Mouse (Mus musculus): Measurements from ENCODE around the gene Trim7. TPM values are rescaled to one million over a fixed set of nuclear protein-coding genes. Genes with fewer than 3 reads are reported as not detected.
A peak's percentile ranks its signal among the peaks of the same experiment; 100 is the strongest.

Trim7 gene
- polyA plus RNA-seq, 1 experiment from 2014 or later, result 2.1 TPM

- Histone ChIP-seq H3K27ac (replicated peaks) (no peak overlapping the region), H3K9me3 (replicated peaks) (no peaks in the 10 kb centered on the region), H3K36me3 (no peaks in the 10 kb centered on the region), H3K4me1 (peaks cover 11% of the 10 kb centered on the region), H3K4me2 (no peak overlapping the region), H3K27me3 (replicated peaks) (peaks cover 12% of the 10 kb centered on the region; the same call in 1 of the 2 replicates), H3K4me3 (replicated peaks) (no peak overlapping the region), H3K9ac (replicated peaks) (no peak overlapping the region)
- no peak for ATAC-seq (ENCODE audit: low FRiP score)
- 89% methylated on average over 1 of the region's 1 CpGs for WGBS
Observed at GRCm38 (mm10) chr11:48862784-48863319, 36.9 kb downstream of the Trim7 start.

GRCm38 (mm10) chr11:48863808-48864207 is 37.9 kb downstream of the Trim7 start:
- no peak for ATAC-seq (ENCODE audit: low FRiP score)
- H3K4me1 ChIP-seq, result peaks cover 2% of the 10 kb centered on the region; the same call in 1 of the 2 replicates
- H3K9me3 ChIP-seq (replicated peaks), result no peaks in the 10 kb centered on the region
- no peaks in the 10 kb centered on the region for H3K36me3 ChIP-seq
- H3K27me3 ChIP-seq (replicated peaks), result peaks cover 15% of the 10 kb centered on the region; the same call in 1 of the 2 replicates
- no peak overlapping the region for H3K27ac ChIP-seq (replicated peaks)
- no peak overlapping the region for H3K9ac ChIP-seq (replicated peaks)
- H3K4me2 ChIP-seq, result no peak overlapping the region
- H3K4me3 ChIP-seq (replicated peaks), result no peak overlapping the region
- WGBS, result 87% methylated on average over 3 of the region's 3 CpGs

DNA sequence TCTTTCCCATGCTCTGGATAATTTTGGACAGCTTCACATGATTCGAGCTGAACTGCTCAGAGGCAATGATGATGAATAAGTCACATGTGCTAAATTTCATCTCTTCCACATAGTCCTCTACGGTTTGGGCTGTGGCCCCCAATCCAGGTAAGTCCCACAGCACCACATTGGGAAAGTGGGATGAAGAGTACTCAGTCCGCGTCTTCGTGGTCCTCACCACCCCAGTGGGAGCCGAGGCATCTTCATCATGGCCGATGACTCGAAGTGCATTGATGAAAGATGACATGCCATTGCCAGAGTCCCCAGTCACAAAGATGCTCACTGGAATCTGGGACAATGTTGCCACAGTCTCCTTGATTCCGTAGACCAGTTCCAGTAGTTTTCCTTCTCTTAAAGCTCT is 40.5 kb downstream of the Trim7 start:
- no peak overlapping the region for H3K4me2 ChIP-seq
- H3K9me3 ChIP-seq (replicated peaks), result no peaks in the 10 kb centered on the region
- no peaks in the 10 kb centered on the region for H3K36me3 ChIP-seq
- no peak overlapping the region for H3K9ac ChIP-seq (replicated peaks)
- 0 out of 2 replicates have a peak, but pooled peaks cover 3% of the 10 kb centered on the region for H3K27me3 ChIP-seq (replicated peaks)
- 96% methylated on average over 9 of the region's 9 CpGs for WGBS
- no peak overlapping the region for H3K27ac ChIP-seq (replicated peaks)
- H3K4me3 ChIP-seq (replicated peaks), result no peak overlapping the region
- H3K4me1 ChIP-seq, result peaks cover 10% of the 10 kb centered on the region; the same call in 1 of the 2 replicates
- ATAC-seq (ENCODE audit: low FRiP score), result no peak

DNA sequence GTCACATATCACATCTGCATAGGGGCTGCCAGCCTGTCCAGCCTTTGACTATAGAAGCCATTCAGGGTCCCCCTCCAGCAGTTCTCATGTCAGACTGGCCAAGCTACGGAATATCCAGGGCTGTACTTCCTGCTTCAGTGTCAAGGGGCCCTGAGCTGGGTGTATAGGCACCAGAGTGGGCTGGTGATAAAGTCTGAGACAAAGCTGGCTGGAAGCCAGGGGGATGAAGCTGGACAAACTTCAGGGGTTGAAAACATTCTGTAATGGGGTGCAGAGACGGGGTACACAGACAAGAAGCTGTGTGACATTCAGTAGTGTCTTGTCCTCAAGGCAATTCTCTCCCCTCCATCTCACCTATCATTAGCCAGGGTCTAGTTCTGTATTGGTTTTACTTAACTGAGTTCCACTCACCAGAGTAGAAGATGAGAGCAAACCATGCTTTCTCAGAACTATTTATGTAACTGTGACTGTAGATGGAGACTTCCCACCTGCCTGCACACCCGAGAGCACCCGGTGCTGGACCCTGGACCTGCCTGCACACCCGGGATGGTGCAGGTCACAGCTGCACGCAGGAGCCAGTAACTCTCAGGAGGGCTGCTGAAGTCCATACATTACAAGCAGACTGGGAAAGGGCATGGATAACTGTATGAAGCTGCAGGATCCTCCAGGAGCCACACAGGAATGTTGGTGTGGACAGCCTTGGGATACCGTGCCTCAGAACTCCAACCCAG is 43.6 kb downstream of the Trim7 start:
- Histone ChIP-seq H3K4me3 (replicated peaks) (no peak overlapping the region), H3K4me2 (peak overlapping the region; percentile 76), H3K27me3 (replicated peaks) (peaks cover 10% of the 10 kb centered on the region), H3K9me3 (replicated peaks) (no peaks in the 10 kb centered on the region), H3K36me3 (no peaks in the 10 kb centered on the region), H3K27ac (replicated peaks) (no peak overlapping the region), H3K9ac (replicated peaks) (no peak overlapping the region), H3K4me1 (peaks cover 20% of the 10 kb centered on the region; the same call in 1 of the 2 replicates)
- 79% methylated on average over 7 of the region's 7 CpGs for WGBS
- ATAC-seq (ENCODE audit: low FRiP score), result no peak

DNA sequence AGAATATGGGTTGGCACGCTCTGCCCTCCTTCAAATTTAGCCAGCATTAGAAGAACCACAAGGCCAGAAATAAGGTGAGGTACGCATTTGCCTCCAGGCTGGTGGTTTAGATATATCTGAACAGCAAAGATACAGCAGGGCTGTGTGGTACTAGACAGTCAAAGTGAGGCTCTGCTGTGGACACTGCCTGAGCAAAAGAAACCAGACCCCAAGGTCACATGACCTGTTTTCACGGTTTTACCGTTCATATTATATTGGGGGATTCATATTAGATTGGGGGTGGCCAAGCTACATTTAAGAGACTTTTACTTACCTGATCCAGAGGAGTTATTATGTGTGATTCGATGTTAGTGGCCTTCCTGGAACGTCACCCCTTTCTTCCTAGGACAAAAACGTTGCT is 44.8 kb downstream of the Trim7 start:
- H3K9ac ChIP-seq (replicated peaks), result peak overlapping the region; percentile 51
- no peaks in the 10 kb centered on the region for H3K9me3 ChIP-seq (replicated peaks)
- H3K27ac ChIP-seq (replicated peaks), result 0 out of 2 replicates have a peak overlapping the region, but pooled peaks have one; percentile 15
- ATAC-seq (ENCODE audit: low FRiP score), result no peak
- H3K27me3 ChIP-seq (replicated peaks), result peaks cover 10% of the 10 kb centered on the region
- WGBS, result 41% methylated on average over 7 of the region's 7 CpGs
- peak overlapping the region; percentile 46 for H3K4me3 ChIP-seq (replicated peaks)
- H3K36me3 ChIP-seq, result no peaks in the 10 kb centered on the region
- peaks cover 20% of the 10 kb centered on the region; the same call in 1 of the 2 replicates for H3K4me1 ChIP-seq
- H3K4me2 ChIP-seq, result peak overlapping the region; percentile 76

- Histone ChIP-seq H3K27me3 (replicated peaks) (peaks cover 10% of the 10 kb centered on the region), H3K36me3 (no peaks in the 10 kb centered on the region), H3K9me3 (replicated peaks) (no peaks in the 10 kb centered on the region), H3K27ac (replicated peaks) (0 out of 2 replicates have a peak within 1 kb of the TSS, but pooled peaks have one; percentile 15), H3K9ac (replicated peaks) (peak within 1 kb of the TSS; percentile 51), H3K4me2 (peak within 1 kb of the TSS; percentile 76), H3K4me3 (replicated peaks) (peak within 1 kb of the TSS; percentile 46), H3K4me1 (peaks cover 20% of the 10 kb centered on the region; the same call in 1 of the 2 replicates)
- 2% methylated on average over 19 of the region's 19 CpGs for WGBS
- ATAC-seq (ENCODE audit: low FRiP score), result peak; percentile 58; the same call in 1 of the 2 replicates
Observed at GRCm38 (mm10) chr11:48871201-48871772, 45.3 kb downstream of the Trim7 start, which contains the start of gene Irgm1. Irgm1 (minus strand) TSS chr11:48871683.

- WGBS, result 9% methylated on average over 17 of the region's 17 CpGs
- H3K9me3 ChIP-seq (replicated peaks), result no peaks in the 10 kb centered on the region
- no peaks in the 10 kb centered on the region for H3K36me3 ChIP-seq
- H3K27ac ChIP-seq (replicated peaks), result no peak overlapping the region
- H3K4me2 ChIP-seq, result peak overlapping the region; percentile 76
- peaks cover 10% of the 10 kb centered on the region for H3K27me3 ChIP-seq (replicated peaks)
- peak overlapping the region; percentile 46 for H3K4me3 ChIP-seq (replicated peaks)
- no peak overlapping the region for H3K9ac ChIP-seq (replicated peaks)
- peaks cover 20% of the 10 kb centered on the region; the same call in 1 of the 2 replicates for H3K4me1 ChIP-seq
- ATAC-seq (ENCODE audit: low FRiP score), result peak; percentile 42; the same call in 1 of the 2 replicates
Observed at GRCm38 (mm10) chr11:48871817-48872541, 46.0 kb downstream of the Trim7 start.

DNA sequence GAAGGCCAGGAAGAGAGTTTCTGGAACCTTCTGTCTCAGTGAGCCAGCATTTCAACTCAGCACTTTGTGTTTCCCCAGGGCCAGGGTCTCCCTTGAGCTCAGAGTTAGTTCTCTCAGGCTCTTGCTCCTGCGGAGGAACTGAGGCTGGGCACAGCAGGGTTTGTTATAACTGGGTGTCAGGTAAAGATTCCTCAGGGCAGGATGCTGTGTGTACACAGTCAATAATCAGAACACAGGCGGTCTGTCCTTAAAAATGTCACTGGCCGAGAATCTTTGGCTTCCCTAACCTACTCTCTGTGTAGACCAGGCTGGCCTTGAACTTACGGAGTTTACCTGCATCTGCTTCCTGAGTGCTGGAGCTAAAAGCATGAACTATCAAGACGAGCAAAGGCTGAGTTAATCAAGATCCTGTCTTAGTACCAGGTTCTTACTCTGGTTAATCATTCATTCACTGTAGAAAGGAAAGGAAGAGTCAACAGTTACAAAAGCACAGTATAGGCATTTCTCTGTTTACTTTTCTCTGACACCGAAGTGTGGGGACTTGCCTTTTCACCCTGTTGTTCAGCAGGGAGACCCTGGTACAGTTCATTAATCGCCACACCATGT is 46.9 kb downstream of the Trim7 start:
- H3K9ac ChIP-seq (replicated peaks), result no peak overlapping the region

GRCm38 (mm10) chr11:48873591-48874290 is 47.8 kb downstream of the Trim7 start:
- H3K9ac ChIP-seq (replicated peaks), result no peak overlapping the region
- H3K4me1 ChIP-seq, result peaks cover 20% of the 10 kb centered on the region; the same call in 1 of the 2 replicates
- H3K4me3 ChIP-seq (replicated peaks), result no peak overlapping the region
- H3K36me3 ChIP-seq, result no peaks in the 10 kb centered on the region
- 78% methylated on average over 10 of the region's 10 CpGs for whole genome bisulfite sequencing
- H3K27ac ChIP-seq (replicated peaks), result no peak overlapping the region
- H3K27me3 ChIP-seq (replicated peaks), result peaks cover 7% of the 10 kb centered on the region
- no peaks in the 10 kb centered on the region for H3K9me3 ChIP-seq (replicated peaks)
- no peak overlapping the region for H3K4me2 ChIP-seq
- ATAC-seq (ENCODE audit: low FRiP score), result no peak

More for the DNA sequence above, 46.9 kb downstream of the Trim7 start:
- H3K36me3 ChIP-seq, result no peaks in the 10 kb centered on the region
- H3K9me3 ChIP-seq (replicated peaks), result no peaks in the 10 kb centered on the region
- no peak overlapping the region for H3K4me3 ChIP-seq (replicated peaks)
- 80% methylated on average over 7 of the region's 7 CpGs for WGBS
- peaks cover 20% of the 10 kb centered on the region; the same call in 1 of the 2 replicates for H3K4me1 ChIP-seq
- H3K4me2 ChIP-seq, result peak overlapping the region; percentile 76
- no peak overlapping the region for H3K27ac ChIP-seq (replicated peaks)
- no peak for ATAC-seq (ENCODE audit: low FRiP score)
- peaks cover 10% of the 10 kb centered on the region for H3K27me3 ChIP-seq (replicated peaks)

DNA sequence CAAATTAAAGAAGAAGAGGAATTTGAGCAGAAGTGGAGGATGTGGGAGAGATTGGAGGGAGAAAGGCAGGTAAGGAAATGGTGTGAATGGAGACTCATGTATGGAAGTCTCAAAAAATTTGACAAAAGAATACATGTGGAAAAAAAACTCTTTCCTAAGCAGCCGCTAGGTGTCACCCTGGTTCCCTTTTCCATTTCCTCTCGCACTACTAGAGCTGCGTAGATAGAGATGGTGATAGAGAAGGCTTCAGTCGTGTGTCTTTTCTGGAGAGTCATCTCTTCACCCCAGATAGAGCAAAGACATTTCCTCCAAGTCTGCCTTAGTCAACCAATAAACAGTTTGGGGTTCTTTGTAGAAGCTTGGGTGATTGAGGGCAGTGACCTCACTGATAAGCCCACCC is 48.5 kb downstream of the Trim7 start:
- Histone ChIP-seq H3K27ac (replicated peaks) (no peak overlapping the region), H3K27me3 (replicated peaks) (peaks cover 7% of the 10 kb centered on the region), H3K36me3 (no peaks in the 10 kb centered on the region), H3K4me1 (peaks cover 17% of the 10 kb centered on the region; the same call in 1 of the 2 replicates), H3K4me3 (replicated peaks) (no peak overlapping the region), H3K4me2 (no peak overlapping the region), H3K9ac (replicated peaks) (no peak overlapping the region), H3K9me3 (replicated peaks) (no peaks in the 10 kb centered on the region)
- ATAC-seq (ENCODE audit: low FRiP score), result peak; percentile 80
- WGBS, result 0% methylated on average over 4 of the region's 4 CpGs
